Mouse (Mus musculus): ENCODE results near the gene Trim52.
"Not testable (repeated sequence)": the region's sequence is repeated elsewhere in the genome, so short reads cannot be mapped to it uniquely, and the experiment has no call there.

Gene Trim52

GRCm38 (mm10) chr14:106105980-106106379 is at the start of gene Trim52:
Gene Trim52, plus strand, starts transcription at chr14:106106198.
- DNase-seq (ENCODE audit: low read depth, low spot score) = peak; percentile 86

GRCm38 (mm10) chr14:106072608-106073007 is 33.4 kb upstream of the Trim52 start:
- no peak for DNase-seq (ENCODE audit: low read depth, low spot score)

- no peak for DNase-seq (ENCODE audit: low read depth, low spot score)
These were observed 30.6 kb upstream of the Trim52 start for GRCm38 (mm10) chr14:106075181-106076064.

GRCm38 (mm10) chr14:106088480-106089037 is 17.4 kb upstream of the Trim52 start:
- DNase-seq (ENCODE audit: low read depth, low spot score) = peak; percentile 15

- DNase-seq (ENCODE audit: low read depth, low spot score) = no peak
These were observed 9.2 kb upstream of the Trim52 start for GRCm38 (mm10) chr14:106096816-106097215.

- DNase-seq (ENCODE audit: low read depth, low spot score) = peak; percentile 21
These were observed 5.1 kb upstream of the Trim52 start for GRCm38 (mm10) chr14:106100858-106101257.

GRCm38 (mm10) chr14:106106425-106106824 is 427 bp downstream of the Trim52 start:
- DNase-seq (ENCODE audit: low read depth, low spot score) = no peak

GRCm38 (mm10) chr14:106119371-106119770 is 13.4 kb downstream of the Trim52 start:
- no peak for DNase-seq (ENCODE audit: low read depth, low spot score)

- DNase-seq (ENCODE audit: low read depth, low spot score) = no peak
These were observed 30.3 kb downstream of the Trim52 start for GRCm38 (mm10) chr14:106136272-106136671.

- no peak for DNase-seq (ENCODE audit: low read depth, low spot score)
These were observed 45.2 kb downstream of the Trim52 start for GRCm38 (mm10) chr14:106151188-106151587.

GRCm38 (mm10) chr14:106154879-106155576 is 49.0 kb downstream of the Trim52 start:
- DNase-seq (ENCODE audit: low read depth, low spot score) = no peak

- DNase-seq (ENCODE audit: low read depth, low spot score) = no peak
These were observed 50.5 kb downstream of the Trim52 start for GRCm38 (mm10) chr14:106156533-106156932.

- DNase-seq (ENCODE audit: low read depth, low spot score) = no peak
These were observed 56.3 kb downstream of the Trim52 start for GRCm38 (mm10) chr14:106162331-106162730.

- no peak for DNase-seq (ENCODE audit: low read depth, low spot score)
These were observed 57.2 kb downstream of the Trim52 start for GRCm38 (mm10) chr14:106163196-106163595.

GRCm38 (mm10) chr14:106163933-106164332 is 57.9 kb downstream of the Trim52 start:
- not testable (repeated sequence) for DNase-seq (ENCODE audit: low read depth, low spot score)

GRCm38 (mm10) chr14:106176879-106177278 is 70.9 kb downstream of the Trim52 start:
- no peak for DNase-seq (ENCODE audit: low read depth, low spot score)

GRCm38 (mm10) chr14:106178245-106178644 is 72.2 kb downstream of the Trim52 start:
- no peak for DNase-seq (ENCODE audit: low read depth, low spot score)

- no peak for DNase-seq (ENCODE audit: low read depth, low spot score)
These were observed 73.2 kb downstream of the Trim52 start for GRCm38 (mm10) chr14:106179102-106179727.

GRCm38 (mm10) chr14:106179728-106180125 is 73.7 kb downstream of the Trim52 start:
- DNase-seq (ENCODE audit: low read depth, low spot score) = no peak

- DNase-seq (ENCODE audit: low read depth, low spot score) = no peak
These were observed 74.6 kb downstream of the Trim52 start for GRCm38 (mm10) chr14:106180616-106181015.

GRCm38 (mm10) chr14:106183985-106184384 is 78.0 kb downstream of the Trim52 start:
- no peak for DNase-seq (ENCODE audit: low read depth, low spot score)

All from ZHBTc4 (cell line).